Mouse (Mus musculus) urinary bladder, postnatal 10 days (tissue): ENCODE data around the gene Spint4.
"Not testable (repeated sequence)": the region's sequence is repeated elsewhere in the genome, so short reads cannot be mapped to it uniquely, and the experiment has no call there.

Experiments used
- DNase-seq: peaks from one replicate; pipeline ENCODE4 v3.0.0; 2022; ENCODE audit warnings: low spot score

The Spint4 gene

GRCm38 (mm10) chr2:164698201-164698600, at the start of gene Spint4:
Gene Spint4, plus strand, starts transcription at chr2:164698501.
- DNase-seq = no peak

DNA sequence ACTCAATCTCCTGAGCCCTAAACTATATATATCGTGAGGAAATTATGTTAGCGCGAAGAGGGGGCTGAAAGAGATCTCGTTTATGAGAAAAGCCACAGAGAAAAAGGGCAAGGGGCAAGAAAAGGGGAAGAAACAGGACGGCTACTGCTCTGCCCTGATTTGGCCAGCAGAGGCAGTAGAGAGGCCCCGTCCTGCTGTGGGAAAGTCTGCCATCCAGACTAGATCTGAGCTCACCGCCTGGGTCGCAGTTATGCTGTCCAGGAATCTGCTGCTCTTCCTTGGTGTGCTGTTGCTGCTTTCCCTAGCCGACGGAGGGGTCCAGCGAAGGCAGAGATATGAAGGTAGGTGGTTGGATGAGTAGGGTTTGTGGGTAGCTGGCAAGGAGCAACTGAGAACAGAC, 42.4 kb upstream of the Spint4 start, which contains the start of gene Wfdc10:
TSS of gene Wfdc10 (plus strand) at position 189 of the 400 bp plus-strand sequence.
- DNase-seq = no peak

GRCm38 (mm10) chr2:164656483-164656882, 41.8 kb upstream of the Spint4 start, which contains the start of gene Wfdc9:
Gene Wfdc9, minus strand, starts transcription at chr2:164656583.
- no peak for DNase-seq

- no peak for DNase-seq
Measured at GRCm38 (mm10) chr2:164664851-164665250, 33.5 kb upstream of the Spint4 start.

DNA sequence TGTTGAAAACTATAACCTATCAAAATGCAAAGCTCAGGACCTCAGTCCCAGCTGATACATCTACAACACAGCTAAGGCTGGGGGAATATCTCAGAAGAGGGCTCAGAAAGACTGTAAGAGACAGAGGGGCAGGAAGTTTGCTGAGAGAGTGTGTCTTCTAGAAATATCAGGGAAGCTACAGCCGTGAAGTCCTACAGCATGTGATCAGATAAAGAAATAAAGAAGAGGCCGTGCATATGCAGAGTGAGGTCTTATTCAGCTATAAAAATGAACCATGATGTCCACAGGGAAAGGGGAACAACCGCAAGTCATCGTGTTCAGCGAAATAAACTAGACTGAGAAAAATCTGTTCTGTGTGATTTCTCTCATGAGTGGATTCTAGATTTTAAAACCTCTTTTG, 28.0 kb upstream of the Spint4 start:
- DNase-seq = no peak

- DNase-seq = no peak
Measured at GRCm38 (mm10) chr2:164670938-164671337, 27.4 kb upstream of the Spint4 start.

GRCm38 (mm10) chr2:164673987-164674386, 24.3 kb upstream of the Spint4 start, which contains the start of gene Wfdc11:
Gene Wfdc11, minus strand, starts transcription at chr2:164674087.
- no peak for DNase-seq

- DNase-seq = no peak
Measured at GRCm38 (mm10) chr2:164676103-164676502, 22.2 kb upstream of the Spint4 start.

GRCm38 (mm10) chr2:164676916-164677685, 21.2 kb upstream of the Spint4 start:
- DNase-seq = no peak

GRCm38 (mm10) chr2:164678848-164679625, 19.3 kb upstream of the Spint4 start:
- peak; percentile 29 for DNase-seq

DNA sequence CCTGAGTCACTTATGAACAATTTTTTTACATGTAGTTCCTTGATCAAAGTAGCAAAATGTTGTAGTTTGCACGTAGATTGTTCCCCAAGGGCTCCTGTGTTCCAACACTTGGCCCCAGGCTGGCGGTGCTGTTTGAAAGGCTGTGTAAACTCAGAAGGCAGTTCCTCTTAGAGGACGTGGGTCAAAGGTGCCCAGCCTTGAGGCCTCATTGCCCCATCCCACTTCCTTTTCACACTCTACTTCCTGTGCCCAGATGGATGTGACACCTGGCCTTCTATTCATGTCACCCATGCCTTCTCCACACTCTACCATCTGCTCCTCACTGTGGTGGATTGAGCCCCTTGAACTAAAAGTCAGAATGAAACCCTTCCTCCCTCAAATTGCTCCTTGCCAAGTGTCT, 18.4 kb upstream of the Spint4 start:
- DNase-seq = no peak

- no peak for DNase-seq
Measured at GRCm38 (mm10) chr2:164684807-164685206, 13.5 kb upstream of the Spint4 start, which contains the start of gene Wfdc13. Gene Wfdc13, plus strand, starts transcription at chr2:164685107.

DNA sequence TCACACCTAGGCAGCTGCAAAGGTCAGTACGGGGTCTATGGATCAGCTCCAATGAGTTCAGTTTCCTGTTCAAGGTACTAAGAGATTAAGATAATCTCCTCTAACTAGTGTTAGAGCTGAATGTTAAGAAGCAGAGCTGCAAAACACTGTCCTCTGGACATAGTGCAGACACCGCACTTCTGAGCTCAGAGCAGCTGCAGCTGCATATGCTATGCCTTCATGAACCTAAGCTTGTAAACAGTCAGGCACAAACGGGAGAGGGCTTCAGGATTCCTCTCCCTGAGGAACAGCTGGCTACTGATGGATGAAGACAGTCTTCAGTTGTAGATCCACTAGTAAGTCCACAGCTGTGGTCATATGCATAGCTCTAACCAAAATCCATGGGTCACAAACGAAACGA, 2.7 kb downstream of the Spint4 start:
- no peak for DNase-seq

GRCm38 (mm10) chr2:164701761-164702160, 3.5 kb downstream of the Spint4 start:
- DNase-seq = no peak

DNA sequence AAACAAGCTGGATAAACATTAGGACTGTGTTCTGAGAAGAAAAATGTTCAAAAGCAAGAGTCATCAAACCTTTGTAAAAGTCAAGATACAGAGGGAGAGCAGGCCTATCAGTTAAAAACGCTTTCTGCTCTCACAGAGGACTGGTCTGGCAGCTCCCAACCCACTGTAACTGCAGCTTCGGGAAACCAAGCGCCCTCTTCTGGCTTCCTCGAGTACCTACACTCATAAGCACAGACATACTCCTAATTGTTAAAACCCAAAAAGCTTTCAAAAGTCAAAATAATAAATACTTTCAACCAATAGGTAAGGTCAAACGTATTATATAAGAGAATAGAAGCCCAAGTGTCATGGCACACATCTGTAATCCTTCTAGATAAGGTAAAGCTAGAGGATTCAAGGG, 5.9 kb downstream of the Spint4 start:
- no peak for DNase-seq

- DNase-seq = no peak
Measured at GRCm38 (mm10) chr2:164705328-164705727, 7.0 kb downstream of the Spint4 start.

- no peak for DNase-seq
Measured at GRCm38 (mm10) chr2:164705991-164706390, 7.7 kb downstream of the Spint4 start.

DNA sequence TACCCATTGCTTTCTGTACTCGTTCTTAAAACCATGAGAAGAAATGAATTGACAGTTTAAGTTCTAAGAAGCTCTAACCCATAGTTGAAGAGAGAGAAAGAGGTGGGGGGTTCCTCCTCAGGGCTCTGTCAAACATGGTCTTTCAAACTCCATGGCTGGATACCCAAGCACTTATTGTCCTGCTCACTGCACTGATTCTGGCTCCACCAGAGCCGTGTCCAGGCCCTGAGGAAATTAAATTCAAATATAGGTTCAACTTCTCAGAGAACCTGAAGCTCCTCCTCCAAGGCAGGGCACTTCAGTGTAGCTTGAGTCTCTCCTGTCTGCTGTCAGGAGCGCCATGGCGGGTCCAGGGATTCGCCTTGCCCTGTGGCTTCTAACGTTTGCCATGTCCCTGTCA, 16.7 kb downstream of the Spint4 start, which contains the start of gene Spint5:
TSS of gene Spint5 (plus strand) at position 301 of the 400 bp plus-strand sequence.
- no peak for DNase-seq

GRCm38 (mm10) chr2:164716194-164716786, 18.0 kb downstream of the Spint4 start:
- DNase-seq = not testable (repeated sequence)

DNA sequence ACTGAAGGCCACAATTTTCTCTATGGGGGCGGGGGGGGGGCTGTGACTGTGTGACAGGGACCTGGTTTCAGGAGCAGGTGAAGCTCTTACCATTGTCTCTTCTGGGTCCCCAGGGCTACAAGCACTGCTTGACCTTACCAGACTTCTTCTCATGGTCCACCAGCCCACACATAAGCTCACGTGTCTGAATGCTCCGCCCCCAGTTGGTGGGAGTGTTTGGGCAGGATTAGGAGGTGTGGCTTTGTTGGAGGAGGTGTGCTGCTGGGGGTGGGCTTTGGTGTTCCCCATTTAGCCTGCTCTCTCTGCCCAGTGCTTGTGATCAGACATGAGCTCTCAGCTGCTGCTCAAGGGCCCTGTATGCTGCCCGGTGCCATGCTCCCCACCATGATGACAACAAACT, 25.0 kb downstream of the Spint4 start:
- DNase-seq = no peak

- no peak for DNase-seq
Measured at GRCm38 (mm10) chr2:164725895-164726619, 27.8 kb downstream of the Spint4 start.

DNA sequence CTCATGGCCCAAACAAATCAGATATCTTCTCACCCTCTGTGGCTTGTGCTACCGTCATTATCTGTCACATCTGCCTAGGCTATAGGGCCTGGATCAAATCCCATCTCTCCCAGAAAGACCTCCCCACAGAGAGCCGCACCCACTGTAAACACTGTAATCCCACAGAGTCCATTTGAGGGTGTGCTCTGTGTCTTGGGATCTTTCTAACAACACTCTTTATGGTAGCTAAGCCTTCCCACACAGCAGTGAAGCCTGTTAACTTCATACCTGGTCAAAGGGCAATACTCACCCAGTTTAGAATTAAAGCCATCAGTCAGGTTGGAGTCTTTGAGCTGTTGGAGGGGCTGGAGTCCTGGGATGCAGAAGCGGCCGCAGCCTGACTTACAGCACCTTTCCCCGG, 33.4 kb downstream of the Spint4 start:
- no peak for DNase-seq
